Mouse (Mus musculus) liver, postnatal 0 days (tissue): ENCODE measurements around the gene Psen1.

Source experiments
- CTCF ChIP-seq: sonication (generic); IDR thresholded peaks from 2 replicates; pipeline ENCODE4 v1.5.1; 2016; ENCODE audit warnings: antibody characterized with exemption, low read depth
- EP300 ChIP-seq: IDR thresholded peaks from 2 replicates; pipeline ENCODE4 v1.6.1; 2016; ENCODE audit warnings: antibody characterized with exemption, low read depth, mild to moderate bottlenecking

DNA sequence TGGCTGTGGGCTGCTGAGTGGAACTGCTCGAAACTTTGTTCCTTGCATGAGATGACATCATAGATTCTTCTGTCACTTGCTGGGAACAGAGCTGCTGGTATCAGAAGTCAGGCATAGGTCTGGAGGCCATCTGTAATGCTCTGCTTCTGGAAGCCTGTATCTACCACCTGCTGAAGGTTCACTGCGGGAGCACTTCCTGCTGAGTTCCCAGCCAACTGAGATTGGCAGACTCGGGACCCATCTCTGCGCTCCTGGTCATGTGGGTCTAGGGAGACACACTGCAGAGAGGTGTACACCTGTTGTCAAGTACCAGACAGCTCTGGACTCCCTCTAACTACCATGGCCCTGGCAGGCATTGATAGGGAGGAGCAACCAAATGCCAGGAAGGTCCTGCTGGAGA, 54.9 kb downstream of the Psen1 start:
- TF ChIP-seq CTCF (no peak), EP300 (no peak)
